Mouse (Mus musculus): ENCODE measurements around the gene Abhd16a. TPM values are rescaled to one million over a fixed set of nuclear protein-coding genes. Genes with fewer than 3 reads are reported as not detected.

Abhd16a gene
- total and polyA plus RNA-seq, 2 experiments from 2014 or later = 96.3 to 139 TPM

DNA sequence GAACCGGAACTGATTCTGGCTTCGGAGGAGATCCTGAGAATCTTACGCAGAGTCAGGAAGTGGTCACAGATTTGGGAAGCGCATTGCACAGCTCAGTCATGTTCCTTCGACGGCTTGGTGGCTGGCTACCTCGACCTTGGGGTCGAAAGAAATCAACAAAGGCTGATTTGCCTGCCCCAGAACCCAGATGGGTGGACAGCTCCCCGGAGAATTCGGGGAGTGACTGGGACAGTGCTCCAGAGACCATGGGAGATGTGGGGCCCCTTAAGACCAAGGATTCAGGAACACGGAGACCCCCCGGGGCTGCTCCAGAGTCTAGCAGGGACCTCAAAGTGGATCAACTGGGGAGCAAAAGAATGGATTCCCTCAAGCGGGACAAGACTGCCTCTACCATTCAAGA lies 38.0 kb downstream of the Abhd16a start:
- Histone ChIP-seq H3K9me3 (ENCODE audit: low read length) (no peaks in the 10 kb centered on the region), H3K4me3 (ENCODE audit: low read depth, low read length) (peak overlapping the region; percentile 63), H3K27ac (ENCODE audit: low read depth, low read length) (no peak overlapping the region), H3K9ac (peak overlapping the region; percentile 81; the same call in 1 of the 2 replicates), H3K4me2 (ENCODE audit: low read depth) (peak overlapping the region; percentile 86), H3K4me1 (ENCODE audit: insufficient read depth) (peaks cover 11% of the 10 kb centered on the region), H3K36me3 (ENCODE audit: insufficient read depth) (peaks cover 9% of the 10 kb centered on the region; the same call in 1 of the 2 replicates), H3K27me3 (ENCODE audit: insufficient read depth, low read length) (no peaks in the 10 kb centered on the region)
- TF ChIP-seq CTCF (IDR thresholded peaks at IDR 0.05; ENCODE audit: low read depth) = no peak
- 71% methylated on average over 13 of the region's 13 CpGs for WGBS
- ATAC-seq = no peak
- no peak for DNase-seq

DNA sequence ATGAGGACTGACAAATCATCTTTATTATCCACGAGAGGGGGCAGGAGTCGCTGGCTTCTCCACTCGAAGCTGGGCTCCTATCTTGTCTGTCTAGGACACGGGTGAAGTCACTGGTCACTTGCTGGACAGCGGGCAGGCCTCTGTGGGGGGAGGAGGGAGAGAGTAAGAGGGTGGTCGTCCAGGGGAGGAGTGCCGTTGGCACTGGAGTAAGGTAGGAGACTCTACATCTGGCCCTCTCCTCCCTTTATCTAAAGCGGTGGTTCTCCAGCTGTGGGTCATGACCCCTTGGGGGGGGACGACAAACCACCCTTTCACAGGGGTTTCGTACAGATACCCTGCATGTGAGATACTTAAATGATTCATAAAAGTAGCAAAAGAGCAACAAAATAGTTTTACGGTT lies 39.9 kb downstream of the Abhd16a start:
- Histone ChIP-seq H3K4me1 (ENCODE audit: insufficient read depth) (peaks cover 11% of the 10 kb centered on the region), H3K4me2 (ENCODE audit: low read depth) (no peak overlapping the region), H3K27me3 (ENCODE audit: insufficient read depth, low read length) (no peaks in the 10 kb centered on the region), H3K27ac (ENCODE audit: low read depth, low read length) (no peak overlapping the region), H3K36me3 (ENCODE audit: insufficient read depth) (peaks cover 9% of the 10 kb centered on the region; the same call in 1 of the 2 replicates), H3K9me3 (ENCODE audit: low read length) (no peaks in the 10 kb centered on the region), H3K9ac (no peak overlapping the region), H3K4me3 (ENCODE audit: low read depth, low read length) (no peak overlapping the region)
- no peak for ATAC-seq
- 79% methylated on average over 11 of the region's 11 CpGs for WGBS
- DNase-seq = no peak
- TF ChIP-seq CTCF (IDR thresholded peaks at IDR 0.05; ENCODE audit: low read depth) = no peak

DNA sequence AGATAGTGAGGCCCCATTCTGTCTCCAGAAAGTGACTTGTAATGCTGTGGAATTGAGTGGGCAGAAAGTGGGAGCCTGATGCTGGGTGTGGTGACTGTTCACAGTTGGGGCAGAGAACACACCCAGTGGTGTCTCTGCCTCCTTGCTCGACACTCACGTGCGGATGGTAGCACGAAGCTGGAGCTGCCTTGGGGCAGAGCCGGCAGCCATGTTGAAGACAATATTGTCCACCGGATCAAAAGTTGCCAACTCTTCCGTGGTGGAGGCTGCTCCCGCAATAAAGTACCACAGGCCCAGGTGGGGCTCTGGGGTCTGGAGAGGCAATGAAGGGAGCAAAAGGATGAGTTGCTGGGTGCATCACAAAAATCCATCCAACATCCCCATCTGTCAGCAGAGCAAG lies 42.0 kb downstream of the Abhd16a start:
- Histone ChIP-seq H3K9me3 (ENCODE audit: low read length) (no peaks in the 10 kb centered on the region), H3K4me1 (ENCODE audit: insufficient read depth) (peaks cover 8% of the 10 kb centered on the region)

DNA sequence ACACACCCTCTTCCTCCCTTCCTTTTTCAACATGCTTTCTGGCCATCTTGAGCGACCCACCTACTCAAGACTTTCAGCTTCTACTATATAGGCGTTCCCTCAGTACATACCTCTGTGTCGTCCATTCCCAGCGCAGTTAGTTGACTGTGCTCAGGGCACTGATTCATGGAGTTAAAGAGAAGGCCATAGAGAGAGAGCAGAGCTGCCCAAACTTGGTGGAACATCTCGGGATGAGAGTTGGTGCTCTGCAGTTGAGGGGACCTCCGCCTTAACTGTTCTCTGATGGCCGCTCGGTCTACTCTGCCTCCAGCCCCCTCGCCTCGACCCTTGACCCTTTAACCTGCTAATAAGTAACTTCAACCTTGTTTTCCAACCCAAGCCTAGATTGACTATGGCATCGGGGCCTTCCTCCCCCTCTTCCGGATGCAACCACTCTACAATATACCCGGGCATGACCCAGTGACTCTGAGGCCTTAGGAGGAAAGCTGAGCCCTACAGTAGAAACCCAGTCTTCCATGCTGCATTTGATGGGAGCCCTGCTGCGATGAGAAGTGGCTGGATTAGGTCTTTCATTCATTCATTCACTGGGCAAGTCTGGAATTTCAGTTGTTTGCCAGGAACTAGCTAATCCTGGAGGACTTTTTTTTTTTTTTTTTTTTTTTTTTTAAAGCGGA lies 42.6 kb downstream of the Abhd16a start, which contains the start of gene Apom:
TSS of gene Apom (minus strand) at position 551 of the 674 bp plus-strand sequence.
- ATAC-seq (no peak), DNase-seq (no peak)
- H3K36me3 ChIP-seq (ENCODE audit: insufficient read depth) = no peaks in the 10 kb centered on the region
- no peaks in the 10 kb centered on the region for H3K9me3 ChIP-seq (ENCODE audit: low read length)
- WGBS = 82% methylated on average over 15 of the region's 15 CpGs
- no peak within 1 kb of the TSS for H3K9ac ChIP-seq
- no peaks in the 10 kb centered on the region for H3K27me3 ChIP-seq (ENCODE audit: insufficient read depth, low read length)
- peaks cover 10% of the 10 kb centered on the region for H3K4me1 ChIP-seq (ENCODE audit: insufficient read depth)
- TF ChIP-seq CTCF (IDR thresholded peaks at IDR 0.05; ENCODE audit: low read depth) = no peak
- no peak within 1 kb of the TSS for H3K4me3 ChIP-seq (ENCODE audit: low read depth, low read length)
- H3K4me2 ChIP-seq (ENCODE audit: low read depth) = no peak within 1 kb of the TSS
- no peak within 1 kb of the TSS for H3K27ac ChIP-seq (ENCODE audit: low read depth, low read length)

More for the DNA sequence above, 42.0 kb downstream of the Abhd16a start:
- Histone ChIP-seq H3K4me3 (ENCODE audit: low read depth, low read length) (no peak overlapping the region), H3K27ac (ENCODE audit: low read depth, low read length) (no peak overlapping the region), H3K36me3 (ENCODE audit: insufficient read depth) (no peaks in the 10 kb centered on the region), H3K4me2 (ENCODE audit: low read depth) (no peak overlapping the region), H3K27me3 (ENCODE audit: insufficient read depth, low read length) (no peaks in the 10 kb centered on the region), H3K9ac (no peak overlapping the region)
- TF ChIP-seq CTCF (IDR thresholded peaks at IDR 0.05; ENCODE audit: low read depth) = no peak
- 90% methylated on average over 8 of the region's 8 CpGs for WGBS
- no peak for ATAC-seq
- no peak for DNase-seq

DNA sequence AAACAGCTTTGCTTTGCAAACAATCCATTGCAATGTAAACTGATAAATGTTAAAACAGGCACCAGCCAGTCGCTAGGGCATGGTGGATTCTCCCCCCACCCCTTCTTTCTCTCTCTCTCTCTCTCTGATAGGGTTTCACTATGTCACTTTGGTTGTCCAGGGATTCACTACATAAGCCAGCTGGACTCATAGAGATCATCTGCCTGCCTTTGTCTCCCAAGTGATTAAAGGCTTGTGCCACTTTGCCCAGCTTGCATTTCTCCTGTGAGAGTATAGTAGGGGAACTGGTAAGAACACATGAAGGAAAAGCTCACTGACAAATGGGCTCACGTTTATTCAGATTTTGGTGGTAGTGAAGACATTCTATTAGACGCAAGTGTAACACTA lies 43.1 kb downstream of the Abhd16a start:
- Histone ChIP-seq H3K4me3 (ENCODE audit: low read depth, low read length) (no peak overlapping the region), H3K9ac (no peak overlapping the region), H3K27me3 (ENCODE audit: insufficient read depth, low read length) (no peaks in the 10 kb centered on the region), H3K4me1 (ENCODE audit: insufficient read depth) (peaks cover 8% of the 10 kb centered on the region), H3K27ac (ENCODE audit: low read depth, low read length) (no peak overlapping the region), H3K9me3 (ENCODE audit: low read length) (no peaks in the 10 kb centered on the region), H3K36me3 (ENCODE audit: insufficient read depth) (no peaks in the 10 kb centered on the region), H3K4me2 (ENCODE audit: low read depth) (no peak overlapping the region)
- DNase-seq (no peak), ATAC-seq (no peak)
- no peak for TF ChIP-seq CTCF (IDR thresholded peaks at IDR 0.05; ENCODE audit: low read depth)
- 74% methylated on average over 3 of the region's 3 CpGs for WGBS

DNA sequence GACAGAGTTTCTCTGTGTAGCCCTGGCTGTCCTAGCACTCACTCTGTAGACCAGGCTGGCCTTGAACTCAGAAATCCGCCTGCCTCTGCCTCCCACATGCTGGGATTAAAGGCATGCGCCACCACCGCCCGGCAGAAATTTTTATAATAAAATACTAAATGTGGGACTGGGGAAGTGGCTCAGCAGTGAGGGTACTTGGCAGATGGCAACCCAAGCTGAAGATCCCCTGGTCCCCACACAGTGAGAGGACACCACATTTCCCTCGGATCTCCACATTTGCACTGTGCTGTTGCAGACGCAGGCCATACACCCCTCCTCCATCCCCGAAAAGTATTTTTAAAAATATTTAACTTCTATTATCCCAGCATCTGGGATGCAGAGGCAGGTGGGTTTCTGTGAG lies 44.5 kb downstream of the Abhd16a start:
- ATAC-seq = no peak
- no peak overlapping the region for H3K27ac ChIP-seq (ENCODE audit: low read depth, low read length)
- 95% methylated on average over 7 of the region's 7 CpGs for WGBS

DNA sequence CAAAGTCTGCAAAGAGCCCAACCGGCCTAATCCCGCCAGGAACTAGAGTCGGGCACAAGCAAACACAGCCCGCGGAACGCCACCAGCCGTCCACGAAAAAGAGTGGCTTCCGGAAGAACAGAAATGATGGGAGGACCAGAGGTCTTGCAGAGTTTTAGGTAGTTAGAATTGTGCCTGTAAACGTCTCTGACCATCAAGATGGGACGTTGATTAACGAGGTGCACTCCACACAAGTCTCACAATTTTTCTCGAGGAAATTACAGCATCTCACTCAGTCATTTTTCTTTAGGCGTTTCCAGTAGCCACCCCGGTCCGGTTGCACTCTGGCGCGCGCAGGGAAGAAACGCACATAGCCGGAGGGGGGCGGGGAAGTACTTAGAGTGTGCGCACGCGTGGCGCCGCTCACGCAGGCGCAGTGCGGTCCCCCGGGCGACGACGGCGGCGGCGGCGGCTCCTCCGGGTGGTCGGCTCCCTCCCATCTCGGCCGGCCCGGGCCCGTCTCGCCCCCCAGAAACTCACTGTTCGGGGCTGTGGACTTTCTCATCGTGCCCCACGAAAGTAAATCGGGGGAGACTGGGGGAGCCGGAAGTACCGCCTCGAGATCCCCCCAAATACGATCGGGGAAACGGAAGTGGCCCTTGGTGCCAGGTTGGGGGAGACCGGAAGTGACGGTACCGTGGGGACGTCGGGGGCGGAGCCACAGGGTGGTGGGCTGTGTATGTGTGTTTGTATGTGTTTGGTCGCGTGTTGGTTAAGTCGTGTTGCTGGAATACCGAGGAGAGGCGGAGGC lies 45.9 kb downstream of the Abhd16a start, which contains the start of gene Bag6:
TSS of gene Bag6 (plus strand) at position 378 of the 790 bp plus-strand sequence.
- WGBS = under 1% methylated on average over 66 of the region's 66 CpGs
- H3K9me3 ChIP-seq (ENCODE audit: low read length) = no peaks in the 10 kb centered on the region
- TF ChIP-seq CTCF (IDR thresholded peaks at IDR 0.05; ENCODE audit: low read depth) = peak; percentile 10; the same call in 1 of the 2 replicates

More for the DNA sequence above, 44.5 kb downstream of the Abhd16a start:
- Histone ChIP-seq H3K4me2 (ENCODE audit: low read depth) (no peak overlapping the region), H3K9ac (no peak overlapping the region), H3K36me3 (ENCODE audit: insufficient read depth) (peaks cover 3% of the 10 kb centered on the region; the same call in 1 of the 2 replicates), H3K9me3 (ENCODE audit: low read length) (no peaks in the 10 kb centered on the region), H3K4me1 (ENCODE audit: insufficient read depth) (peaks cover 7% of the 10 kb centered on the region), H3K4me3 (ENCODE audit: low read depth, low read length) (no peak overlapping the region), H3K27me3 (ENCODE audit: insufficient read depth, low read length) (no peaks in the 10 kb centered on the region)
- no peak for TF ChIP-seq CTCF (IDR thresholded peaks at IDR 0.05; ENCODE audit: low read depth)
- no peak for DNase-seq

More for the DNA sequence above, 45.9 kb downstream of the Abhd16a start, which contains the start of gene Bag6:
- H3K4me3 ChIP-seq (ENCODE audit: low read depth, low read length) = peak within 1 kb of the TSS; percentile 92
- H3K27ac ChIP-seq (ENCODE audit: low read depth, low read length) = peak within 1 kb of the TSS; percentile 90
- peak within 1 kb of the TSS; percentile 73 for H3K9ac ChIP-seq
- H3K27me3 ChIP-seq (ENCODE audit: insufficient read depth, low read length) = no peaks in the 10 kb centered on the region
- H3K36me3 ChIP-seq (ENCODE audit: insufficient read depth) = peaks cover 18% of the 10 kb centered on the region
- H3K4me1 ChIP-seq (ENCODE audit: insufficient read depth) = peaks cover 7% of the 10 kb centered on the region
- DNase-seq (peak; percentile 99), ATAC-seq (peak; percentile 94)
- peak within 1 kb of the TSS; percentile 83 for H3K4me2 ChIP-seq (ENCODE audit: low read depth)

Data from forebrain, postnatal 0 days (tissue).